Mouse (Mus musculus) CH12.LX (cell line): ENCODE data around the gene Vsnl1.

Experiments used
- EP300 ChIP-seq: IDR thresholded peaks from 2 replicates; pipeline ENCODE4 v1.6.1; 2011; ENCODE audit warnings: low read length, improper control_type of control experiment
- GABPA ChIP-seq: IDR thresholded peaks from 2 replicates; pipeline ENCODE4 v1.6.1; 2012; ENCODE audit warnings: low read depth, low read length, improper control_type of control experiment, inconsistent platforms; ENCODE audit not compliant: insufficient replicate concordance
- PAX5 ChIP-seq: IDR thresholded peaks from 2 replicates; pipeline ENCODE4 v1.6.1; 2012; ENCODE audit warnings: low read length, inconsistent platforms, mixed read lengths
- POLR2A ChIP-seq: IDR thresholded peaks from 2 replicates; pipeline ENCODE4 v1.6.1; 2011; ENCODE audit warnings: low read depth, mild to moderate bottlenecking, improper control_type of control experiment, low read length
- POLR2AphosphoS2 ChIP-seq: IDR thresholded peaks from 2 replicates; pipeline ENCODE4 v1.6.1; 2011; ENCODE audit warnings: low read depth, low read length, improper control_type of control experiment
- USF1 ChIP-seq: IDR thresholded peaks from 2 replicates; pipeline ENCODE4 v1.6.1; 2014; ENCODE audit warnings: low read depth, mild to moderate bottlenecking, inconsistent platforms, low read length, improper control_type of control experiment

GRCm38 (mm10) chr12:11398791-11399190, 37.6 kb downstream of the Vsnl1 start:
- TF ChIP-seq GABPA: no peak
- TF ChIP-seq POLR2A: no peak
- TF ChIP-seq PAX5: no peak
- no peak for TF ChIP-seq USF1
- TF ChIP-seq EP300: no peak
- no peak for TF ChIP-seq POLR2AphosphoS2
